Mouse (Mus musculus): Measurements from ENCODE around the gene Tmem132b. TPM values are rescaled to one million over a fixed set of nuclear protein-coding genes. Genes with fewer than 3 reads are reported as not detected.

Tmem132b gene
- polyA plus RNA-seq, 1 experiment from 2014 or later: 0.21 TPM

GRCm38 (mm10) chr5:125583836-125584235 is 52.3 kb downstream of the Tmem132b start:
- H3K4me1 ChIP-seq (replicated peaks; ENCODE audit: control insufficient read depth, insufficient read depth): no peaks in the 10 kb centered on the region
- TF ChIP-seq EP300 (optimal IDR thresholded peaks at IDR 0.05) (no peak), CTCF (IDR thresholded peaks at IDR 0.05; ENCODE audit: low read depth) (no peak)
- H3K36me3 ChIP-seq (ENCODE audit: control insufficient read depth, insufficient read depth, low read length): no peaks in the 10 kb centered on the region
- 45% methylated on average over 8 of the region's 8 CpGs for WGBS
- H3K4me2 ChIP-seq (replicated peaks; ENCODE audit: low read depth): no peak overlapping the region
- H3K27ac ChIP-seq (replicated peaks): no peak overlapping the region
- H3K9ac ChIP-seq (ENCODE audit: low read length): no peak overlapping the region
- H3K4me3 ChIP-seq (ENCODE audit: low read depth, low read length): no peak overlapping the region
- DNase-seq (ENCODE audit: low spot score) (no peak), ATAC-seq (ENCODE audit: low FRiP score, low TSS enrichment) (no peak)
- H3K27me3 ChIP-seq (ENCODE audit: control insufficient read depth, insufficient read depth, low read length): no peaks in the 10 kb centered on the region
- no peaks in the 10 kb centered on the region for H3K9me3 ChIP-seq (ENCODE audit: control insufficient read depth, low read length)

- Histone ChIP-seq H3K27ac (replicated peaks) (no peak overlapping the region), H3K27me3 (ENCODE audit: control insufficient read depth, insufficient read depth, low read length) (no peaks in the 10 kb centered on the region), H3K9me3 (ENCODE audit: control insufficient read depth, low read length) (no peaks in the 10 kb centered on the region), H3K4me3 (ENCODE audit: low read depth, low read length) (no peak overlapping the region), H3K9ac (ENCODE audit: low read length) (no peak overlapping the region), H3K4me1 (replicated peaks; ENCODE audit: control insufficient read depth, insufficient read depth) (no peaks in the 10 kb centered on the region), H3K4me2 (replicated peaks; ENCODE audit: low read depth) (no peak overlapping the region), H3K36me3 (ENCODE audit: control insufficient read depth, insufficient read depth, low read length) (no peaks in the 10 kb centered on the region)
- 76% methylated on average over 5 of the region's 5 CpGs for WGBS
- DNase-seq (ENCODE audit: low spot score): no peak
- ATAC-seq (ENCODE audit: low FRiP score, low TSS enrichment): no peak
- no peak for TF ChIP-seq CTCF (IDR thresholded peaks at IDR 0.05; ENCODE audit: low read depth)
- TF ChIP-seq EP300 (optimal IDR thresholded peaks at IDR 0.05): no peak
Measured at GRCm38 (mm10) chr5:125585211-125585610, 53.6 kb downstream of the Tmem132b start.

GRCm38 (mm10) chr5:125588203-125588602 is 56.6 kb downstream of the Tmem132b start:
- Histone ChIP-seq H3K27ac (replicated peaks) (no peak overlapping the region), H3K9ac (ENCODE audit: low read length) (no peak overlapping the region), H3K9me3 (ENCODE audit: control insufficient read depth, low read length) (no peaks in the 10 kb centered on the region), H3K27me3 (ENCODE audit: control insufficient read depth, insufficient read depth, low read length) (no peaks in the 10 kb centered on the region), H3K4me1 (replicated peaks; ENCODE audit: control insufficient read depth, insufficient read depth) (no peaks in the 10 kb centered on the region), H3K4me2 (replicated peaks; ENCODE audit: low read depth) (no peak overlapping the region), H3K4me3 (ENCODE audit: low read depth, low read length) (no peak overlapping the region), H3K36me3 (ENCODE audit: control insufficient read depth, insufficient read depth, low read length) (no peaks in the 10 kb centered on the region)
- DNase-seq (ENCODE audit: low spot score) (no peak), ATAC-seq (ENCODE audit: low FRiP score, low TSS enrichment) (no peak)
- TF ChIP-seq CTCF (IDR thresholded peaks at IDR 0.05; ENCODE audit: low read depth) (no peak), EP300 (optimal IDR thresholded peaks at IDR 0.05) (no peak)
- WGBS: 60% methylated on average over 7 of the region's 7 CpGs

GRCm38 (mm10) chr5:125588876-125589667 is 57.5 kb downstream of the Tmem132b start:
- Histone ChIP-seq H3K36me3 (ENCODE audit: control insufficient read depth, insufficient read depth, low read length) (no peaks in the 10 kb centered on the region), H3K27me3 (ENCODE audit: control insufficient read depth, insufficient read depth, low read length) (no peaks in the 10 kb centered on the region), H3K9ac (ENCODE audit: low read length) (0 out of 2 replicates have a peak overlapping the region, but pooled peaks have one; percentile 4), H3K4me2 (replicated peaks; ENCODE audit: low read depth) (peak overlapping the region; percentile 43), H3K4me1 (replicated peaks; ENCODE audit: control insufficient read depth, insufficient read depth) (no peaks in the 10 kb centered on the region), H3K9me3 (ENCODE audit: control insufficient read depth, low read length) (no peaks in the 10 kb centered on the region), H3K4me3 (ENCODE audit: low read depth, low read length) (peak overlapping the region; percentile 15; the same call in 1 of the 2 replicates), H3K27ac (replicated peaks) (no peak overlapping the region)
- 0 out of 2 replicates have a peak, but pooled peaks have one; percentile 47 for ATAC-seq (ENCODE audit: low FRiP score, low TSS enrichment)
- WGBS: 6% methylated on average over 18 of the region's 18 CpGs
- peak; percentile 19 for DNase-seq (ENCODE audit: low spot score)
- TF ChIP-seq CTCF (IDR thresholded peaks at IDR 0.05; ENCODE audit: low read depth) (no peak), EP300 (optimal IDR thresholded peaks at IDR 0.05) (no peak)

GRCm38 (mm10) chr5:125598056-125598455 is 66.5 kb downstream of the Tmem132b start:
- no peaks in the 10 kb centered on the region for H3K4me1 ChIP-seq (replicated peaks; ENCODE audit: control insufficient read depth, insufficient read depth)
- 80% methylated on average over 10 of the region's 10 CpGs for WGBS

GRCm38 (mm10) chr5:125607146-125607545 is 75.6 kb downstream of the Tmem132b start:
- Histone ChIP-seq H3K9me3 (ENCODE audit: control insufficient read depth, low read length) (no peaks in the 10 kb centered on the region), H3K27ac (replicated peaks) (no peak overlapping the region), H3K4me1 (replicated peaks; ENCODE audit: control insufficient read depth, insufficient read depth) (no peaks in the 10 kb centered on the region), H3K36me3 (ENCODE audit: control insufficient read depth, insufficient read depth, low read length) (no peaks in the 10 kb centered on the region), H3K4me2 (replicated peaks; ENCODE audit: low read depth) (no peak overlapping the region), H3K27me3 (ENCODE audit: control insufficient read depth, insufficient read depth, low read length) (no peaks in the 10 kb centered on the region), H3K9ac (ENCODE audit: low read length) (no peak overlapping the region), H3K4me3 (ENCODE audit: low read depth, low read length) (no peak overlapping the region)
- ATAC-seq (ENCODE audit: low FRiP score, low TSS enrichment): no peak
- TF ChIP-seq EP300 (optimal IDR thresholded peaks at IDR 0.05) (no peak), CTCF (IDR thresholded peaks at IDR 0.05; ENCODE audit: low read depth) (no peak)
- DNase-seq (ENCODE audit: low spot score): no peak
- WGBS: 82% methylated on average over 12 of the region's 12 CpGs

More at GRCm38 (mm10) chr5:125598056-125598455, 66.5 kb downstream of the Tmem132b start:
- DNase-seq (ENCODE audit: low spot score) (no peak), ATAC-seq (ENCODE audit: low FRiP score, low TSS enrichment) (no peak)
- Histone ChIP-seq H3K27me3 (ENCODE audit: control insufficient read depth, insufficient read depth, low read length) (no peaks in the 10 kb centered on the region), H3K9me3 (ENCODE audit: control insufficient read depth, low read length) (no peaks in the 10 kb centered on the region), H3K4me3 (ENCODE audit: low read depth, low read length) (no peak overlapping the region), H3K9ac (ENCODE audit: low read length) (no peak overlapping the region), H3K27ac (replicated peaks) (no peak overlapping the region), H3K36me3 (ENCODE audit: control insufficient read depth, insufficient read depth, low read length) (no peaks in the 10 kb centered on the region), H3K4me2 (replicated peaks; ENCODE audit: low read depth) (no peak overlapping the region)
- TF ChIP-seq EP300 (optimal IDR thresholded peaks at IDR 0.05) (no peak), CTCF (IDR thresholded peaks at IDR 0.05; ENCODE audit: low read depth) (no peak)

Data from stomach, postnatal 0 days (tissue).